Mouse (Mus musculus) cerebellum, adult 2 months (tissue): ENCODE measurements around the gene Samhd1. TPM values are rescaled to one million over a fixed set of nuclear protein-coding genes. Genes with fewer than 3 reads are reported as not detected.

ENCODE experiments used
- DNase-seq, 2 experiments: peaks; one replicate each; pipeline ENCODE4 v3.0.0; 2021
- H3K27ac ChIP-seq: fragments of 200-500 bp; 2 replicates; pipeline ENCODE4 v1.5.1; 2012; ENCODE audit warnings: low read length, control low read depth, inconsistent platforms; ENCODE audit not compliant: insufficient read depth
- H3K27me3 ChIP-seq: fragments of 200-500 bp; 2 replicates; pipeline ENCODE4 v1.6.1; 2012; ENCODE audit warnings: inconsistent platforms, mild to moderate bottlenecking, low read length, moderate library complexity; ENCODE audit not compliant: control insufficient read depth, insufficient read depth
- H3K4me1 ChIP-seq: fragments of 200-500 bp; 2 replicates; pipeline ENCODE4 v1.6.1; 2011; ENCODE audit warnings: low read length; ENCODE audit not compliant: control insufficient read depth, insufficient read depth
- H3K4me3 ChIP-seq: fragments of 200-500 bp; replicated peaks from 2 replicates; pipeline ENCODE3; 2011; ENCODE audit warnings: mild to moderate bottlenecking, low read depth, low read length, control low read depth; ENCODE audit not compliant: insufficient read depth
- CTCF ChIP-seq: fragments of 200-500 bp; IDR thresholded peaks from 2 replicates; pipeline ENCODE4 v1.5.1; 2011; ENCODE audit warnings: low read depth, mild to moderate bottlenecking, control low read depth, low read length, moderate library complexity, borderline replicate concordance; ENCODE audit not compliant: insufficient read depth
- POLR2A ChIP-seq: fragments of 200-500 bp; IDR thresholded peaks from 2 replicates; pipeline ENCODE4 v1.6.1; 2011; ENCODE audit warnings: low read length, control low read depth, borderline replicate concordance; ENCODE audit not compliant: insufficient read depth
- WGBS: fragments of 180-500 bp; shearing (Covaris S2); methylation state at CpG from one replicate; pipeline ENCODE4 v1.1.7; 2018; 5-methylcytosine and 5-hydroxymethylcytosine counted together
- polyA plus RNA-seq: library from polyadenylated mRNA; depleted of rRNA; stranded (reverse); fragments of >200 nt; gene quantifications from 2 replicates; pipeline ENCODE4 v1.2.3, GENCODE M21; 2012

Gene Samhd1
- polyA plus RNA-seq, 1 experiment: 22.4 TPM

DNA sequence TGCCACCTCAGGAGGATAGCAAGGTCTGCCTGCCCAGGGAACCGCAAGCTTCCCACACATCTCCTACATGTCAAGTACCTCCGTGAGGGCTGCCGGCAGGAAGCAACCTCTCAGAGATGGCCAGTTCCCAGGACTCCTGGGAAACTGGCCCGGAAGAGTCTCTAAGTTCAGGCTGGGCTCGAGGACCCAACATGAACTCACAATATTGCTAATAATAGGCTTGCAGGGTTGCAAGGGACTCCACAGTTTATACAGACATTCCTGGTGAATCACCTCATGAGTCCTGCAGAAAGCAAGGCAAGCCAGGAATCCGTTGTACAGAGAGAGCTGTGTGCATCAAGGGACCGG lies 69.2 kb downstream of the Samhd1 start:
- peak overlapping the region; percentile 94 for H3K27ac ChIP-seq
- no peaks in the 10 kb centered on the region for H3K27me3 ChIP-seq
- 3% methylated on average over 7 of the region's 7 CpGs for WGBS
- peak in 1 of 2 experiments; percentile 57 for DNase-seq
- TF ChIP-seq POLR2A: no peak
- TF ChIP-seq CTCF: no peak
- no peak overlapping the region for H3K4me3 ChIP-seq
- H3K4me1 ChIP-seq: peaks cover 88% of the 10 kb centered on the region

GRCm38 (mm10) chr2:157064978-157065878 lies 69.8 kb downstream of the Samhd1 start:
- peak in 1 of 2 experiments; percentile 65 for DNase-seq
- Histone ChIP-seq H3K27ac (peak overlapping the region; percentile 94), H3K27me3 (no peaks in the 10 kb centered on the region), H3K4me1 (peaks cover 85% of the 10 kb centered on the region), H3K4me3 (no peak overlapping the region)
- 20% methylated on average over 14 of the region's 14 CpGs for WGBS
- TF ChIP-seq CTCF (no peak), POLR2A (no peak)

GRCm38 (mm10) chr2:157064136-157064535 lies 70.9 kb downstream of the Samhd1 start:
- peak overlapping the region; percentile 94 for H3K27ac ChIP-seq
- H3K4me3 ChIP-seq: no peak overlapping the region
- WGBS: 3% methylated on average over 7 of the region's 7 CpGs
- H3K27me3 ChIP-seq: no peaks in the 10 kb centered on the region
- peaks cover 88% of the 10 kb centered on the region for H3K4me1 ChIP-seq
- TF ChIP-seq CTCF: no peak
- no peak for TF ChIP-seq POLR2A
- DNase-seq: peak; percentile 48 to 50

DNA sequence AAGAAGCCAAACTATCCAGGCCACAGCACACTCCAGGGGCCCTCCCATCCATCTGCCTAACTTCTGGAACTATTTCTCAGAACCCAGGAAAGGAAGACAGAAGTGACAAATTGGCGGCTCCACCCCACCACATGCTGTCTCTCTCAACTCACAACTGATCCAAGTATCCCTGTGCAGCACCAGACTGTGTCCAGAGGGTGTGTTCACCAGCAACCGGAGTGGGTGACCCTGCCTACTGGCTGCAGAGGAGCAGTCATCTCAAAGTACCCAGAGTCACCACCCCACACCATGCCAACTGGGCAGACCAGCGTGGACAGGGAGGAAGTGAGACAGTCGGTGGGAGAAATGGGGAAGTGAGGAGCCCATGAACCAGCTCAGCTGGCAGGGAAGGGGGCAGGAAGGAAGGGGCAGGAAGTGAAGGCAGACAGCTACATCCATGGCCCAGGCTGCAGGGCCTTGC lies 71.8 kb downstream of the Samhd1 start:
- Histone ChIP-seq H3K27ac (peak overlapping the region; percentile 94), H3K27me3 (no peaks in the 10 kb centered on the region), H3K4me1 (peaks cover 87% of the 10 kb centered on the region), H3K4me3 (no peak overlapping the region)
- TF ChIP-seq CTCF: no peak
- no peak for TF ChIP-seq POLR2A
- DNase-seq: peak; percentile 62 to 66
- WGBS: 5% methylated on average over 4 of the region's 4 CpGs

- H3K27me3 ChIP-seq: no peaks in the 10 kb centered on the region
- no peak overlapping the region for H3K4me3 ChIP-seq
- 11% methylated on average over 11 of the region's 11 CpGs for WGBS
- TF ChIP-seq CTCF (no peak; the same call in 1 of the 2 replicates), POLR2A (no peak)
- peaks cover 82% of the 10 kb centered on the region for H3K4me1 ChIP-seq
- DNase-seq: peak; percentile 83 to 89
- peak overlapping the region; percentile 99 for H3K27ac ChIP-seq
These were observed 74.3 kb downstream of the Samhd1 start for GRCm38 (mm10) chr2:157060557-157061305.

- Histone ChIP-seq H3K27me3 (no peaks in the 10 kb centered on the region), H3K27ac (peak overlapping the region; percentile 99), H3K4me1 (peaks cover 80% of the 10 kb centered on the region), H3K4me3 (peak overlapping the region; percentile 13)
- DNase-seq: peak; percentile 68 to 73
- TF ChIP-seq CTCF (no peak), POLR2A (no peak)
- 23% methylated on average over 14 of the region's 14 CpGs for WGBS
These were observed 75.0 kb downstream of the Samhd1 start for GRCm38 (mm10) chr2:157060037-157060436.

GRCm38 (mm10) chr2:157059166-157059565 lies 75.9 kb downstream of the Samhd1 start:
- H3K27ac ChIP-seq: peak overlapping the region; percentile 99
- peaks cover 80% of the 10 kb centered on the region for H3K4me1 ChIP-seq
- peak; percentile 56 to 59 for DNase-seq
- peak overlapping the region; percentile 10 for H3K4me3 ChIP-seq
- WGBS: 27% methylated on average over 8 of the region's 8 CpGs
- TF ChIP-seq CTCF: no peak
- no peak for TF ChIP-seq POLR2A
- H3K27me3 ChIP-seq: no peaks in the 10 kb centered on the region
